Mouse (Mus musculus): Measurements from ENCODE around the gene Gm10408. TPM values are rescaled to one million over a fixed set of nuclear protein-coding genes. Genes with fewer than 3 reads are reported as not detected.
"Not testable (repeated sequence)": the region's sequence is repeated elsewhere in the genome, so short reads cannot be mapped to it uniquely, and the experiment has no call there.

Gene Gm10408
- polyA plus RNA-seq (2016; fragmentation: Nextera tagmentation; extraction: Ambion mirVana): not detected in 2 replicates

- not testable (repeated sequence) for H3K27me3 ChIP-seq (replicated peaks; ENCODE audit: low read depth, poor library complexity, severe bottlenecking); H3K36me3 ChIP-seq (replicated peaks); H3K4me1 ChIP-seq; DNase-seq (ENCODE audit: low spot score); H3K27ac ChIP-seq (replicated peaks); H3K9me3 ChIP-seq; H3K4me3 ChIP-seq
- no CpG with 5 or more reads among the region's 3 CpGs for WGBS
These were observed at the start of gene Gm10408 for GRCm38 (mm10) chr14:3449079-3449478. TSS of gene Gm10408 (plus strand) at chr14:3449379.

DNA sequence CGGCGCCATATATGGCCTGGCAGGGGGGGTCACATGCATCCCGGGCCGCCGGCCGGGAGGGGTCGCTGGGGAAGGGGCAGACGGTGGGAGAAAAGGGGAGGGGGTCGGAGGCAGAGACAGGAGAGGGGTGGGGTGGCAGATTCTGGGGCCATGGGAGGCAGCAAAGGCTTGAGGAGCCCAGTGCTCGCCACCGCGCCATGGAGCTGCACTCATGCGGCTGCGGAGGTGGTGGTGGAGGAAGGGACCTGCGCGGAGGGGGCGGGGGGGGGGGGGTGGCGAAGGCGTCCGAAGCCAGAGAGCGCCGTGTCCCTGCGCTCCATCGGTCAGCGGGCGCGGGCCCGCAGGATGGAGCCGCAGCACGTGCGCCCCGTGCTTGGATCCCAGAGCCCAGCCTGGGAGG is 36.9 kb upstream of the Gm10408 start, which contains the start of gene Gm10409:
Gene Gm10409 (plus strand): TSS at position 301 of the 400 bp plus-strand sequence.
- not testable (repeated sequence) for H3K27ac ChIP-seq (replicated peaks); H3K36me3 ChIP-seq (replicated peaks); H3K27me3 ChIP-seq (replicated peaks; ENCODE audit: low read depth, poor library complexity, severe bottlenecking); DNase-seq (ENCODE audit: low spot score); H3K9me3 ChIP-seq; H3K4me3 ChIP-seq; H3K4me1 ChIP-seq
- WGBS: no CpG with 5 or more reads among the region's 32 CpGs

- DNase-seq (ENCODE audit: low spot score); H3K27me3 ChIP-seq (replicated peaks; ENCODE audit: low read depth, poor library complexity, severe bottlenecking); H3K4me1 ChIP-seq; H3K9me3 ChIP-seq; H3K4me3 ChIP-seq; H3K27ac ChIP-seq (replicated peaks); H3K36me3 ChIP-seq (replicated peaks): not testable (repeated sequence)
- no CpG with 5 or more reads among the region's 2 CpGs for WGBS
These were observed 21.4 kb upstream of the Gm10408 start, which contains the start of gene Gm3005 for GRCm38 (mm10) chr14:3427803-3428202. TSS of gene Gm3005 (plus strand) at chr14:3428103.

Other genes starting within 250 kb of the Gm10408 start
- 13.9 and 14.6 TPM in 2 replicates for gene D830030K20Rik, start 240.9 kb upstream of the Gm10408 start, polyA plus RNA-seq (2016; fragmentation: Nextera tagmentation; extraction: Ambion mirVana)
- gene Gm2956, start 116.8 kb upstream of the Gm10408 start, polyA plus RNA-seq (2016; fragmentation: Nextera tagmentation; extraction: Ambion mirVana): not detected in 2 replicates
- not detected in 2 replicates for gene Gm10413, start 54.3 kb upstream of the Gm10408 start, polyA plus RNA-seq (2016; fragmentation: Nextera tagmentation; extraction: Ambion mirVana)
- gene Gm10409, start 36.8 kb upstream of the Gm10408 start, polyA plus RNA-seq (2016; fragmentation: Nextera tagmentation; extraction: Ambion mirVana): 1.9 and 2.0 TPM in 2 replicates
- 1.4 and 2.0 TPM in 2 replicates for gene Gm3005, start 21.3 kb upstream of the Gm10408 start, polyA plus RNA-seq (2016; fragmentation: Nextera tagmentation; extraction: Ambion mirVana)
- not detected in 2 replicates for gene Gm3012, start 185.1 kb downstream of the Gm10408 start, polyA plus RNA-seq (2016; fragmentation: Nextera tagmentation; extraction: Ambion mirVana)
- 1.9 and 2.0 TPM in 2 replicates for gene Gm3020, start 202.7 kb downstream of the Gm10408 start, polyA plus RNA-seq (2016; fragmentation: Nextera tagmentation; extraction: Ambion mirVana)
- gene Gm3043, start 239.4 kb downstream of the Gm10408 start, polyA plus RNA-seq (2016; fragmentation: Nextera tagmentation; extraction: Ambion mirVana): not detected in 2 replicates

Measured in embryonic facial prominence, embryonic 10.5 days (tissue).